Mouse (Mus musculus) MEL (cell line): ENCODE data around the gene Ccdc83. TPM values are rescaled to one million over a fixed set of nuclear protein-coding genes. Genes with fewer than 3 reads are reported as not detected.

Experiments
- DNase-seq: peaks from one replicate; pipeline ENCODE4 v3.0.0; 2011; ENCODE audit warnings: low read depth, low spot score
- H3K27ac ChIP-seq: 2 replicates; pipeline ENCODE4 v1.5.1; 2012; ENCODE audit warnings: low read depth, mild to moderate bottlenecking, control low read depth, low read length, moderate library complexity; ENCODE audit not compliant: control insufficient read depth
- H3K27me3 ChIP-seq, 2 experiments: fragments of 150-350 bp in 1 of 2; sonication (generic) in 1 of 2; 2 replicates each; pipeline ENCODE4 v1.6.1; 2012; ENCODE audit warnings: low read length in 2 of 2, mild to moderate bottlenecking in 2 of 2, improper control_type of control experiment in 1 of 2, moderate library complexity in 1 of 2; ENCODE audit not compliant: insufficient read depth in 2 of 2, control insufficient read depth in 1 of 2
- H3K36me3 ChIP-seq, 2 experiments: 2 replicates each; pipeline ENCODE4 v1.6.1; 2012 to 2014; ENCODE audit warnings: low read length in 2 of 2, improper control_type of control experiment in 1 of 2, inconsistent platforms in 1 of 2, mild to moderate bottlenecking in 1 of 2; ENCODE audit not compliant: insufficient read depth in 2 of 2, control insufficient read depth in 1 of 2
- H3K4me1 ChIP-seq, 2 experiments: fragments of 150-350 bp in 1 of 2; sonication (generic) in 1 of 2; 2 replicates each; pipeline ENCODE4 v1.6.1; 2012; ENCODE audit warnings: low read length in 2 of 2, improper control_type of control experiment in 1 of 2, mild to moderate bottlenecking in 1 of 2; ENCODE audit not compliant: insufficient read depth in 2 of 2, control insufficient read depth in 1 of 2
- H3K4me3 ChIP-seq, 2 experiments: fragments of 150-350 bp in 1 of 2; sonication (generic) in 1 of 2; 2 replicates each; pipeline ENCODE4 v1.5.1; 2012; ENCODE audit warnings: low read depth in 2 of 2, low read length in 2 of 2, mild to moderate bottlenecking in 2 of 2, moderate library complexity in 2 of 2, control low read depth in 1 of 2, improper control_type of control experiment in 1 of 2; ENCODE audit not compliant: control insufficient read depth in 1 of 2, insufficient read depth in 1 of 2
- H3K79me2 ChIP-seq: 2 replicates; pipeline ENCODE4 v1.6.1; 2012; ENCODE audit warnings: mild to moderate bottlenecking, low read length, moderate library complexity; ENCODE audit not compliant: control insufficient read depth, poor library complexity, insufficient read depth
- H3K9ac ChIP-seq: 2 replicates; pipeline ENCODE4 v1.6.1; 2012; ENCODE audit warnings: low read depth, mild to moderate bottlenecking, control low read depth, low read length, moderate library complexity; ENCODE audit not compliant: control insufficient read depth, poor library complexity, severe bottlenecking
- H3K9me3 ChIP-seq: fragments of 150-350 bp; sonication (generic); replicated peaks from 2 replicates; pipeline ENCODE4 v1.6.1; 2012; ENCODE audit warnings: mild to moderate bottlenecking, low read length, improper control_type of control experiment, moderate library complexity; ENCODE audit not compliant: insufficient read depth
- E2F4 ChIP-seq: IDR thresholded peaks from 2 replicates; pipeline ENCODE4 v1.6.1; 2011; ENCODE audit warnings: low read depth, low read length, improper control_type of control experiment, borderline replicate concordance
- EP300 ChIP-seq, 2 experiments: IDR thresholded peaks; 2 replicates each; pipeline ENCODE4 v1.6.1; 2011; ENCODE audit warnings: improper control_type of control experiment in 2 of 2, low read length in 2 of 2, low read depth in 1 of 2, mild to moderate bottlenecking in 1 of 2
- ETS1 ChIP-seq: IDR thresholded peaks from 2 replicates; pipeline ENCODE4 v1.6.1; 2012; ENCODE audit warnings: low read depth, mild to moderate bottlenecking, inconsistent platforms, low read length, improper control_type of control experiment, moderate library complexity
- GABPA ChIP-seq: IDR thresholded peaks from 2 replicates; pipeline ENCODE4 v1.6.1; 2012; ENCODE audit warnings: low read depth, mild to moderate bottlenecking, inconsistent platforms, low read length, improper control_type of control experiment, moderate library complexity
- GATA1 ChIP-seq: IDR thresholded peaks from 2 replicates; pipeline ENCODE4 v1.6.1; 2011; ENCODE audit warnings: low read depth, low read length, improper control_type of control experiment
- HCFC1 ChIP-seq: IDR thresholded peaks from 2 replicates; pipeline ENCODE4 v1.6.1; 2012; ENCODE audit warnings: low read depth, mild to moderate bottlenecking, inconsistent platforms, low read length, improper control_type of control experiment, moderate library complexity
- JUND ChIP-seq: IDR thresholded peaks from 2 replicates; pipeline ENCODE4 v1.6.1; 2011; ENCODE audit warnings: low read depth, mild to moderate bottlenecking, improper control_type of control experiment, low read length
- MAFK ChIP-seq: IDR thresholded peaks from 2 replicates; pipeline ENCODE4 v1.6.1; 2011; ENCODE audit warnings: low read depth, mild to moderate bottlenecking, low read length, improper control_type of control experiment, borderline replicate concordance
- MAZ ChIP-seq: IDR thresholded peaks from 2 replicates; pipeline ENCODE4 v1.6.1; 2012; ENCODE audit warnings: low read depth, mild to moderate bottlenecking, inconsistent platforms, low read length, improper control_type of control experiment
- MYB ChIP-seq: IDR thresholded peaks from 2 replicates; pipeline ENCODE4 v1.6.1; 2011; ENCODE audit warnings: mild to moderate bottlenecking, low read depth, low read length, improper control_type of control experiment
- POLR2AphosphoS2 ChIP-seq: IDR thresholded peaks from 2 replicates; pipeline ENCODE4 v1.6.1; 2011; ENCODE audit warnings: low read length, improper control_type of control experiment
- RAD21 ChIP-seq: IDR thresholded peaks from 2 replicates; pipeline ENCODE4 v1.6.1; 2011; ENCODE audit warnings: mild to moderate bottlenecking, low read depth, low read length, improper control_type of control experiment
- UBTF ChIP-seq: IDR thresholded peaks from 2 replicates; pipeline ENCODE4 v1.6.1; 2012; ENCODE audit warnings: low read depth, mild to moderate bottlenecking, inconsistent platforms, low read length, improper control_type of control experiment, moderate library complexity, borderline replicate concordance; ENCODE audit not compliant: insufficient read depth
- ZMIZ1 ChIP-seq: IDR thresholded peaks from 2 replicates; pipeline ENCODE4 v1.6.1; 2012; ENCODE audit warnings: low read depth, mild to moderate bottlenecking, inconsistent platforms, low read length, improper control_type of control experiment, moderate library complexity
- polyA plus RNA-seq, 2 experiments: library from polyadenylated mRNA; stranded (reverse) in 1 of 2; unstranded in 1 of 2; fragments of >175 nt in 1 of 2; fragments of >200 nt in 1 of 2; gene quantifications; 2 replicates each; pipeline versions ENCODE4 v1.2.1 to v1.2.4; 2012; ENCODE audit warnings: low replicate concordance in 2 of 2, low read depth in 1 of 2; ENCODE audit not compliant: insufficient read length in 2 of 2, insufficient read depth in 1 of 2, missing spikeins in 1 of 2
- total RNA-seq: library from RNA; depleted of rRNA; stranded (reverse); fragments of 300-350 nt; gene quantifications from 2 replicates; pipeline ENCODE4 v1.2.3, GENCODE M21; 2012

Gene Ccdc83
- total and polyA plus RNA-seq, 3 experiments, result not detected

GRCm38 (mm10) chr7:90274561-90275100 is 9.1 kb upstream of the Ccdc83 start:
- TF ChIP-seq EP300 (IDR thresholded peaks at IDR 0.05; ENCODE audit: low read depth in 1 of 2, low read length in 2 of 2) (no peak), GATA1 (no peak), E2F4 (no peak), MYB (no peak), MAFK (no peak), HCFC1 (no peak), ETS1 (no peak), GABPA (no peak), RAD21 (no peak), POLR2AphosphoS2 (no peak), JUND (no peak)
- Histone ChIP-seq H3K9ac (no peak overlapping the region), H3K36me3 (no peaks in the 10 kb centered on the region), H3K27me3 (peaks cover 0 to 4% of the 10 kb centered on the region in 2 experiments; a peak in 2 of 4 replicates), H3K4me1 (no peaks in the 10 kb centered on the region), H3K9me3 (no peaks in the 10 kb centered on the region), H3K27ac (no peak overlapping the region), H3K4me3 (no peak overlapping the region), H3K79me2 (no peaks in the 10 kb centered on the region)
- no peak for DNase-seq

- Histone ChIP-seq H3K4me3 (no peak overlapping the region), H3K27ac (no peak overlapping the region), H3K36me3 (no peaks in the 10 kb centered on the region), H3K4me1 (no peaks in the 10 kb centered on the region), H3K27me3 (peaks cover 4 to 8% of the 10 kb centered on the region in 2 experiments; a peak in 3 of 4 replicates), H3K79me2 (no peaks in the 10 kb centered on the region), H3K9me3 (no peaks in the 10 kb centered on the region), H3K9ac (no peak overlapping the region)
- no peak for TF ChIP-seq UBTF
- TF ChIP-seq MAZ, result no peak
- TF ChIP-seq GATA1, result no peak
- no peak for TF ChIP-seq ZMIZ1
- DNase-seq, result no peak
Measured at GRCm38 (mm10) chr7:90270141-90270540, 4.6 kb upstream of the Ccdc83 start.
